Mouse (Mus musculus) skeletal muscle tissue, adult 2 months (tissue): ENCODE data around the gene Gnaz.
"Not testable (repeated sequence)": the region's sequence is repeated elsewhere in the genome, so short reads cannot be mapped to it uniquely, and the experiment has no call there.

Experiments
- DNase-seq: peaks from one replicate; pipeline ENCODE4 v3.0.0-alpha.2; 2012; ENCODE audit warnings: low read depth, low spot score

The Gnaz gene

GRCm38 (mm10) chr10:75028743-75029142 lies 61.8 kb downstream of the Gnaz start:
- DNase-seq = no peak

- no peak for DNase-seq
Measured at GRCm38 (mm10) chr10:75029677-75030076, 62.7 kb downstream of the Gnaz start.

DNA sequence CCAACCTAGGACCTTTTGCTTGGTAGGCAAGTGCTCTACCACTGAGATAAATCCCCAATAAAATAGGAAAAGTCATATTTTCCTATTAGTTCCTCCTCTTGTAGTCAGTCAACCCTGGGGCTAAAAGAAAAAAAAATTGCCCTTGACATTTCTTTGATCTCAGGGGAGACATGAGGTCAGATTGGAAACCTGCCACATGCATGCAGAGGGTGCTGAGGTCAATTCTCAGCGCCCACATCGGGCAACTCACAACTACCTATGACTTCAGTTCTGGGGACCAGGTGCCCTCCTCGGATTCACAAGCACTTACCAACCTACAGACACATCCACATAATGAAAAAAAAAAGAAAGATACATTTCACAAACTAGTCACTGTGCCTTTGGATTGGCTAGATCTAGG lies 63.3 kb downstream of the Gnaz start:
- DNase-seq = no peak

DNA sequence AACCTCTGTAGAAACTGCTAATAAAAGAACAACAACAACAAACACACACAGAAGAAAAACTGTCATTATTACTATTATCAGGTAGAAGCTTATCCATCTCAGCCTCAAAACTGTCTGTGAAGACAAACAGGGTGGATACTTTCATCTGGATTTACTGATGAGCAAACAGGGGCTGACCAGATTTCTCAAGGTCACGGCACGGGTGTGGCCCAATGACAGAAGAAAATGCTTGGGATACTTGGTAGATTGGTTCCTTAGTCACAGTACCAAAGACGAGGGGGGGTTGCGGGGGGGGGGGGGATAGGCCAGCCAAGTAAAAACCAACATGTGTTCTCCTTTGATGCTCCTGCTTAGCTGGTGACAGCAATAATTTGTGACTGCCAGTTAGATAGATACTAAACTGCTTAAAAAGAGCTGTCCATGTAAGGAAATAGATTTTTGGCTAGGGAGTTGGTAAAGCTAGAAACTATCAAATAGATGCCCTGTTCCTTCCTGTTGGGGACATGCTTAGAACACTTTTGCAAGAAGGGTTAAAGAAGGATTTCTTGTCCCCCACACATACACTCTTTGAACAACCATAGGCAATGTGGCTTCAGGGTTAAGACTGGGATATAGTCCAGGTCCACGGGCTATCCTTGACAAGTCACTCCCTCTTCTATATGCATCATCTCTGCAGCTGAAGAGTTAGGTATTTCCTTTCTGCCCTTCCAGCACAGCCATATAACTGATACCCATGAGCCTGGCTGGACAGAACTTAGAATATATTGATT lies 64.6 kb downstream of the Gnaz start:
- no peak for DNase-seq

DNA sequence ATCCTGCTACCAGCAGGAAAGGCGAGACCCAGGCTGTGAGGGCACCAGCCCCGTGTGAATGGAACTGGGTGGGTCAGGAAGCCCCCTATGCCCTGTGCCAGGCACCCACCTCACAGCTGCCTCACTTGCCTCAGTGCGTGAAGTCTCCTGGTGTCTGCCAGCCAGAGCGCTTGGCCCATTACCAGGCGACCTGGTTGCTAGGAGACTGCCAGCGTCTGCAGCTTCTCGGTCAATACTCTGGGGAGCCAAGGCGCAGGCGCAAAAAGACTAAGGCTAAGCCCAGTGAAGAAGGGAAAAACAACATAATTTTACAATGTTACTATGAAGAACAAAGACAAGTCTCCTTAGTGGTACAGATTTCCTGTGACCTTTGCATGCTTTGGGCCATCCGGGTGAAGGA lies 65.4 kb downstream of the Gnaz start, which contains the start of gene Rsph14:
TSS of gene Rsph14 (minus strand) at position 192 of the 400 bp plus-strand sequence.
- DNase-seq = peak; percentile 54

DNA sequence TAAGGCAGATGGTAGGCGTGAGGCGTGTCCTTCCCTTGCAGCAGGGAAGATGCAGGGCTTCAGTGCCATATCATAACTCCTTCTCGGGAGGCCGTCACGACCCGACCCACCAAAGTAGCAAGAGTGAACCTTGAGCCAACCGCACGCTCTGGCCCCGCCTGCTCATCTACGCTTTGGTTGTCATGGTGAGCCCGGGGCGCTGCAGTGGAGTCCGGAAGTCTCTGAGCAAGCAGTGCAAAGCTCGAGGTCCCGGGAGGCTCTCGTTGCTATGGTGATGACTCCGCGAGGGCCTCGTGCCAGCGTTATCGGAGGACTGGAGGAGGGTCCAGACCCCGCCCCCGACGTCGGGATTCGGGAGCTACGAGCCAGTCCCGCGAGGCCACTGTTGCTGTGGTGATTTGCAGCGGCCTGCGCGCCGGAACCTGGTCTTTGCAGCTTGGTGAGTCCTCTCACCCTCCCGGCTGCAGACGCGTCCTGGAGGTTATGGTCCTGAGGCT lies 70.0 kb downstream of the Gnaz start, which contains the start of gene Rab36:
TSS of gene Rab36 (plus strand) at position 176 of the 497 bp plus-strand sequence.
- peak; percentile 84 for DNase-seq

DNA sequence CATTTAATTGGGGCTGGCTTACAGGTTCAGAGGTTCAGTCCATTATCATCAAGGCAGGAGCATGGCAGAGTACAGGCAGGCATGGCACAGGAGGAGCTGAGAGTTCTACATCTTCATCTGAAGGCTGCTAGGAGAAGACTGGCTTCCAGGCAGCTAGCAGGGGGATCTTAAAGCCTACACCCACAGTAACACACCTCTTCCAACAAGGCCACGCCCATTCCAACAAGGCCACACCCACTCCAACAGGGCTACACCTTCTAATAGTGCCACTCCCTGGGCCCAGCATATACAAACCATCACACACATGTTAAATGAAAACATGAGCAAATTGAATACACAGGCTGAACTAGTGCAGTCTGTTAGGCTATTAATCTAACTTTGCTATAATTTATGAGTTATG lies 75.1 kb downstream of the Gnaz start:
- not testable (repeated sequence) for DNase-seq

DNA sequence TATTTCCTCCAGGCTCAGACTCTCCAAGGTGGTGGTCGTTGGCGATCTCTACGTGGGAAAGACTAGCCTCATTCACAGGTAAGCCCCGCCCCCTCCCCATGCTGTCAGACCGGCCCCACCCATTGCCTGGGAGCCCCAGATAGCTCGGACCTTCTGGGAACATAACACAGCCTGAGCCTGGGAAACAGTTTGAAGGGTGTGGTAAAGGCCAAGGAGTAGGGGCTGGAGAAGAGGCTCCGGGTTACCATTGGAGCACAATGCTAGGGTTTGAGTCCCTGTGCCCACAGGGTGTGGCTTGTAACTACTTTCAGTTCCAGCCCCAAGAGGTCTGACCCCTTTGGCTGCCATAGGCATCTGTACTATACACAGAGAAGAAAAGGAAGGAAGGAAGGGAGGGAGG lies 77.5 kb downstream of the Gnaz start:
- no peak for DNase-seq

DNA sequence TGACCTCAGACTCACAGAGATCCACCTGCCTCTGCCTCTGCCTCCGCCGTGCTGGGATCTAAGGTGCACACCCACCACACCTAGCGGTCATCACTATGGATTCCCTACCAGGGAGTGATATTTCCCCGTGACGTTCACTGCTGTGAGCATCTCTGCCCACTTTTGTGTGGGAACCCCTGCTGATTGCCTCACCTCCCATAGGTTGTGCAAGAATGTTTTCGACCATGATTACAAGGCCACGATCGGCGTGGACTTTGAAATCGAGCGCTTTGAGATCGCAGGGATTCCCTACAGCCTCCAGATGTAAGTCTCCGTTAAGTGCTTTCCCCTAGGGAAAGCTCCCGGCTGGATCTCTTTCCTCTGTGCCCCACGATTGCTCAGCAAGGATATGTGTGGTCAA lies 78.9 kb downstream of the Gnaz start:
- no peak for DNase-seq

DNA sequence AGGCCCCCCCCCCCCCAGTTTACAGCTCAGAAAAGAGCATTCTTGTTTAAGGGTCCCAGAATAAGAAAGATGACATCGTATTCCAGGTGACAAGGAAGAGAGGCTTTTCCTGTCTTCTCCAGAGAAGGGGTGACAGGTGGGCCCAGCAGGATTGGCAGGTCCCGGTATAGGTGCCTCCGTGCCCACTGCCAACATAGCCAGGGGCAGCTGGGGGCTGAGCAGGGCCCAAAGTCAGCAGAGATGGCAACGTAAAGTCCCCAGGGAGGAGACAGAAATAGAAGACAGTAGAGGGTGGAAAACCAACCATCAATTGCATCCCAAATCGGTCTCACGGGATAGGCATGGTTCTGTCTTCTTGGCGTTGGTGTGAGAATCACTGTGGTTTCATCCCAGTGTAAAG lies 81.7 kb downstream of the Gnaz start:
- DNase-seq = no peak

DNA sequence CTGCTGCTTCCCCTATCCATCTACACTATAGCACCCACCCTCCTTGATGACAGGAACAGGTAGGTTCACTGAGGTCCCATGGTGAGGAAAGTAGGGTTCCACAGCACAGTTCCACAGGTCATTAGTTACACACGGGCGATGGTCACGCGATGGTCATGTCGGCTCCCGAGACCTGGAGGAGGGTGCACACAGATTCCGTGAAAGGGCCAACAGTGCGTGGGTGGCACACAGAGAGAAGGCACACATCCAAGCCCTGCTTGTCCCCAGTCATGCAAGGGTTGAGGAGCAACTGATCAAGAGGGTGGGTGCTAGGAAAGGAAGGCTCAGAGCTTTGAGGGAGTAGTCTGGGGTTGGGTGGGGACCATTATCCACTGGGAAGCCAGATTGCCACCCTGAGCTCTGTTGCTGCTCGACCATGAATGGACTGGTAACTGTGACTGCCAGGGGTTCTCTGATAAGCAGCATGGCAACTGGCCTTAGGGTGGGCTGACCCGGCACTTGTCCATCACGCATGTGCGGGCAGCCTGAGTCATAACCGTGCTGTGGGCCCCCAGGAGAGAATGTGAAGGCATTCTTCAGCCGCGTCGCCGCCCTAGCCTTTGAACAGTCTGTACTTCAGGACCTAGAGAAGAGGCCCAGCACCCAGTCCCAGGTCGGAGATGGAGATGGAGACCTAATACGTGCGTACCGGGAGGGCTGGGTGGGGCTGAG lies 84.5 kb downstream of the Gnaz start:
- DNase-seq = no peak

- no peak for DNase-seq
Measured at GRCm38 (mm10) chr10:75052902-75053301, 85.9 kb downstream of the Gnaz start.

- no peak for DNase-seq
Measured at GRCm38 (mm10) chr10:75053655-75054054, 86.7 kb downstream of the Gnaz start.

- DNase-seq = no peak
Measured at GRCm38 (mm10) chr10:75054125-75054524, 87.1 kb downstream of the Gnaz start.

- no peak for DNase-seq
Measured at GRCm38 (mm10) chr10:75055672-75056071, 88.7 kb downstream of the Gnaz start.

GRCm38 (mm10) chr10:75056255-75056654 lies 89.3 kb downstream of the Gnaz start:
- no peak for DNase-seq

DNA sequence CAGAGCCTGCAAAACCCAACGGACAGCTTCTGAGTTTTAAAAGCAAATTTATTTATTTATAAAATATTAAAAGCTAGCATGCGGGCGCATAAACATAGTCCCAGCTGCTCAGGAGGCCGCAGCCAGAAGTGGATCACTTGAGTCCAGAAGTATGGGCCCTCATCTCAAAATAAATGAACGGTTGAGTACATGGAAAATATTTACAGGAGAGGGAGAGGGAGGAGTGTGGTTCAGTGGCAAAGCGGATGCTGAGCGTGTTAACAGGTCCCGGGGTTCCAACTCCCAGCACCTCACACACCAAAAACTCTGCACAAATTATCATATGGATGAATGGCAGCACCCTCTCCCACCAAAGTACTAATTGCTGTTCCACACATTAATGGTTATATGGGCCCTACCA lies 91.4 kb downstream of the Gnaz start:
- no peak for DNase-seq

- no peak for DNase-seq
Measured at GRCm38 (mm10) chr10:75058761-75059395, 91.9 kb downstream of the Gnaz start.

- peak; percentile 58 for DNase-seq
Measured at GRCm38 (mm10) chr10:75059396-75059795, 92.4 kb downstream of the Gnaz start.

DNA sequence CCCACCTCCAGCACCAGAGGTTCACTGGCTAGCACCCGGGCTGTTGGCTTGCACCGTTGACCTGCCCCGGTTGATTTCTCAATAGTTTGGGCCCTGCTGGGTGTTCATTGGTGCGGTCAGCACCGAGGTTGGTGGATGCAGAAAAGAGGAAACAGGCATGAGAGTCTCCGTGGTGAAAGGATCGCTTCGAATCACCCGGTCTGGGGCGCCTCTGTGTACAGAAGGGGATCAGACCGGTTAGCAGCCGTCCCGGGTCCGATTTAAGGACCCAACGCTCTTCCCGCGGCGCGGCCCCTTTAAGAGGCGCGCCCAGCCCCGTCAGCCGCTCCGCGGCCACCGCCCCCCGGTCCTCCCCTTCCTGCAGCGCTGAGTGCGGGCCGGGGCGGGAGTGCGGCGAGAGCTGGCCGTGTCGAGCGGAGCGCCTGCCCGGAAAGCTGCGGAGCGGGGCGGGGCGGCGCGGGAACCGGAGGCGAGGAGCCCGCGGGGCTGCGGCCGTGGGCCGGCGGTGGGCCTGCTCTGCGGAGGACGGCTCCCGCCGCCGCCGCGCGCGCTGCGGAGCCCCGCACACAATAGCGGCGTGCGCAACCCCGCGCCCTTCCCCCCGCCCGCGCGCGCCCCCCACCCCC lies 93.4 kb downstream of the Gnaz start, which contains the start of gene Bcr:
TSS of gene Bcr (plus strand) at position 376 of the 626 bp plus-strand sequence.
- peak; percentile 44 for DNase-seq

DNA sequence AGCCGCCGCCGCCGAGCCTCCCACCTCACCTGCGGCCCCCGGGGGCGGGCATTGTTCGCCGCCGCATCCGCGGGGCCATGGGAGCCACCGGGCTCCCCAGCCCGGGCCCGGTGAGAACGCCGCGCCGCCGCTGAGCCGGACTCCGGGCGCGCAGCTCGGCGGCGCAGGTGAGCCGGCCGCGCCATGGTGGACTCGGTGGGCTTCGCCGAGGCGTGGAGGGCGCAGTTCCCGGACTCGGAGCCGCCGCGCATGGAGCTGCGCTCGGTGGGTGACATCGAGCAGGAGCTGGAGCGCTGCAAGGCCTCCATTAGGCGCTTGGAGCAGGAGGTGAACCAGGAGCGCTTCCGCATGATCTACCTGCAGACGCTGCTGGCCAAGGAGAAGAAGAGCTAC lies 93.9 kb downstream of the Gnaz start:
- no peak for DNase-seq
